Mouse (Mus musculus): ENCODE results near the gene Ssna1. TPM values are rescaled to one million over a fixed set of nuclear protein-coding genes. Genes with fewer than 3 reads are reported as not detected.

Ssna1 gene
- polyA plus RNA-seq, 2 experiments: 135 to 267 TPM

GRCm38 (mm10) chr2:25289651-25290050 is 17.4 kb upstream of the Ssna1 start, which contains the start of gene Lrrc26:
Lrrc26 (plus strand) TSS chr2:25289915.
- Histone ChIP-seq H3K36me3 (ENCODE audit: control insufficient read depth, insufficient read depth, low read length) (peaks cover 16% of the 10 kb centered on the region), H3K9ac (ENCODE audit: low read depth, low read length, severe bottlenecking) (no peak within 1 kb of the TSS), H3K4me2 (replicated peaks; ENCODE audit: low read depth, low read length, severe bottlenecking) (peak within 1 kb of the TSS; percentile 28; the same call in 1 of the 2 replicates), H3K27ac (replicated peaks; ENCODE audit: low read depth, low read length) (no peak within 1 kb of the TSS), H3K9me3 (ENCODE audit: control insufficient read depth, low read length) (no peaks in the 10 kb centered on the region), H3K4me1 (ENCODE audit: control insufficient read depth, insufficient read depth, low read length) (peaks cover 3% of the 10 kb centered on the region; the same call in 1 of the 2 replicates), H3K27me3 (ENCODE audit: control insufficient read depth, insufficient read depth, low read length) (peaks cover 58% of the 10 kb centered on the region), H3K4me3 (replicated peaks; ENCODE audit: low read length) (peak within 1 kb of the TSS; percentile 18)
- 4% methylated on average over 11 of the region's 11 CpGs for WGBS
- ATAC-seq (ENCODE audit: low FRiP score, low read depth) (no peak), DNase-seq (ENCODE audit: low spot score) (no peak)
- TF ChIP-seq POLR2A (IDR thresholded peaks at IDR 0.05; ENCODE audit: borderline replicate concordance, extremely low read depth, insufficient read depth, insufficient read length): no peak

DNA sequence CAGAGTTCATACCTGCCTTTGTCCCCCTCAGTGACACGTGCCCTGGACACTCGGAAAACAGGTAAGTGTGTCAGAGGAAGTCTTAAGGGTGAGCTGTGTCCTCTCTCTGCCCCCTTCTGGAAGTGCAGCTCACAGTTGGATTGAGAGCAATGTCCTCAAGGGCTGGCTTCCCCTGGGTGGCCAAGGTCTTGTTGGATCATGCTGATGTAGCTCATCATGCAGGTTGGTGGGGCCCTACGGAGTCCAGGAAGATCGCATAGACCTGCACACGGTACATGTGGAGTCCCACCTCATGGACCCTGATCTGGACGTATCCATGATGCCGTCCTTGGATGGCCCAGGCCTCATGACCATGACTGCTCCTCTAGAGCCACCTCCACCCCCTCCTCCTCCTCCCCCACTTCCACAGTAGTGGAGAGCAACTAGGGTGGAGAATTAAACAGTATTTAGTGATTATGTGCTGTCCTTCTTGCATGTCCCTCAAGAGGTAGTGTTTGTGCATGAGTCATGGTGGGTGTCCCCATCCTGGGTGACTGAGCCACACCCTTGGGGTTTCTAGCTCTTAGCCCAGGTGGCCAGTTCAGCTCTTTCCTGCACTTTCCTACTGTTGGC is 16.6 kb upstream of the Ssna1 start:
- TF ChIP-seq POLR2A (IDR thresholded peaks at IDR 0.05; ENCODE audit: borderline replicate concordance, extremely low read depth, insufficient read depth, insufficient read length): no peak
- peaks cover 24% of the 10 kb centered on the region for H3K36me3 ChIP-seq (ENCODE audit: control insufficient read depth, insufficient read depth, low read length)
- H3K4me3 ChIP-seq (replicated peaks; ENCODE audit: low read length): no peak overlapping the region
- peaks cover 3% of the 10 kb centered on the region; the same call in 1 of the 2 replicates for H3K4me1 ChIP-seq (ENCODE audit: control insufficient read depth, insufficient read depth, low read length)
- WGBS: 78% methylated on average over 7 of the region's 7 CpGs
- H3K9me3 ChIP-seq (ENCODE audit: control insufficient read depth, low read length): no peaks in the 10 kb centered on the region
- ATAC-seq (ENCODE audit: low FRiP score, low read depth) (no peak), DNase-seq (ENCODE audit: low spot score) (no peak)
- H3K9ac ChIP-seq (ENCODE audit: low read depth, low read length, severe bottlenecking): no peak overlapping the region
- H3K4me2 ChIP-seq (replicated peaks; ENCODE audit: low read depth, low read length, severe bottlenecking): no peak overlapping the region
- no peak overlapping the region for H3K27ac ChIP-seq (replicated peaks; ENCODE audit: low read depth, low read length)
- peaks cover 58% of the 10 kb centered on the region for H3K27me3 ChIP-seq (ENCODE audit: control insufficient read depth, insufficient read depth, low read length)

GRCm38 (mm10) chr2:25287927-25288649 is 15.8 kb upstream of the Ssna1 start, which contains the start of gene Tmem210:
Tmem210 (plus strand) TSS chr2:25288145.
- Histone ChIP-seq H3K9ac (ENCODE audit: low read depth, low read length, severe bottlenecking) (no peak within 1 kb of the TSS), H3K27me3 (ENCODE audit: control insufficient read depth, insufficient read depth, low read length) (peaks cover 55% of the 10 kb centered on the region), H3K4me3 (replicated peaks; ENCODE audit: low read length) (no peak within 1 kb of the TSS), H3K27ac (replicated peaks; ENCODE audit: low read depth, low read length) (no peak within 1 kb of the TSS), H3K4me2 (replicated peaks; ENCODE audit: low read depth, low read length, severe bottlenecking) (no peak within 1 kb of the TSS), H3K9me3 (ENCODE audit: control insufficient read depth, low read length) (no peaks in the 10 kb centered on the region), H3K36me3 (ENCODE audit: control insufficient read depth, insufficient read depth, low read length) (peaks cover 31% of the 10 kb centered on the region), H3K4me1 (ENCODE audit: control insufficient read depth, insufficient read depth, low read length) (peaks cover 3% of the 10 kb centered on the region; the same call in 1 of the 2 replicates)
- DNase-seq (ENCODE audit: low spot score) (no peak), ATAC-seq (ENCODE audit: low FRiP score, low read depth) (no peak)
- TF ChIP-seq POLR2A (IDR thresholded peaks at IDR 0.05; ENCODE audit: borderline replicate concordance, extremely low read depth, insufficient read depth, insufficient read length): no peak
- WGBS: 82% methylated on average over 6 of the region's 6 CpGs

DNA sequence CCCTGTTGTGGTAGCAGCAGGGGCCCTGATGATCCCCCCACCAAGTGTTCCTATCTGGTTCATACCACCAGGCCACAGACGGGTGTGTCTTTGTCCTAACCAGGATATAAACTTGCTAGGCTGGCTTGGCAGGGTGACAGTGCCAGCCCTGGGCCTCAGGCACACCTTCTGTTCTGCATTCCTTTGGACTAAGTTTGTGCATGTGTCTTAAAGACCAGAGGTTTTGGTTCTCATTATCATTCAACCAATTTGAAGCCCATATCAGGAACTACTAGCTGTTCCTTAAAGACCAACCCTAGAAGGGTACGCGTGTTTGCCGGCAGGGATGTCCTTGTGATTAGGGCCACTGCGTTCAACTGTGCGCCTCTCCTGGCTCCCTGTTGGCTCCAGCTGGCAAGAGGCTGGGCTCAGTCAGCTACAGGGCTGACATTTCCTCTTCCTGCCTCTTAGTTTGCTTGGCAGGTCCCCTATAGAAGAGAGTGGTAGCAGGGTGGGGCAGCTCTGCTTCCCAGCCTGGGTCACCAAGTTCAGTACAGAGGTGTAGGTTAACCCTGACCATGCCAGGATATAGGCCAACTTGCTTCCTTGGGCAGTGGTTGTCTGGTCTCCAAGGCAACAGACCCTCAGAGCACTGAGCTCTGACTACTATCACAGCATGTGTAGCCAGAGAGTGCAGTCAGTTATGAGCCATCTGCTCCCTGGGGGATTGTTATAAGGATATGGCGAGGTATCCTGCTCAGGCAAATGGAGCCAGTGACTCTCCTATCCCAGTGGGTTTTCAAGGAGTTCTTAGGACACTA is 14.8 kb upstream of the Ssna1 start:
- Histone ChIP-seq H3K9me3 (ENCODE audit: control insufficient read depth, low read length) (no peaks in the 10 kb centered on the region), H3K27me3 (ENCODE audit: control insufficient read depth, insufficient read depth, low read length) (peaks cover 44% of the 10 kb centered on the region), H3K4me2 (replicated peaks; ENCODE audit: low read depth, low read length, severe bottlenecking) (no peak overlapping the region), H3K4me1 (ENCODE audit: control insufficient read depth, insufficient read depth, low read length) (no peaks in the 10 kb centered on the region), H3K27ac (replicated peaks; ENCODE audit: low read depth, low read length) (no peak overlapping the region), H3K9ac (ENCODE audit: low read depth, low read length, severe bottlenecking) (no peak overlapping the region), H3K4me3 (replicated peaks; ENCODE audit: low read length) (no peak overlapping the region), H3K36me3 (ENCODE audit: control insufficient read depth, insufficient read depth, low read length) (peaks cover 42% of the 10 kb centered on the region)
- WGBS: 54% methylated on average over 7 of the region's 7 CpGs
- ATAC-seq (ENCODE audit: low FRiP score, low read depth): no peak
- no peak for TF ChIP-seq POLR2A (IDR thresholded peaks at IDR 0.05; ENCODE audit: borderline replicate concordance, extremely low read depth, insufficient read depth, insufficient read length)
- peak; percentile 36 for DNase-seq (ENCODE audit: low spot score)

DNA sequence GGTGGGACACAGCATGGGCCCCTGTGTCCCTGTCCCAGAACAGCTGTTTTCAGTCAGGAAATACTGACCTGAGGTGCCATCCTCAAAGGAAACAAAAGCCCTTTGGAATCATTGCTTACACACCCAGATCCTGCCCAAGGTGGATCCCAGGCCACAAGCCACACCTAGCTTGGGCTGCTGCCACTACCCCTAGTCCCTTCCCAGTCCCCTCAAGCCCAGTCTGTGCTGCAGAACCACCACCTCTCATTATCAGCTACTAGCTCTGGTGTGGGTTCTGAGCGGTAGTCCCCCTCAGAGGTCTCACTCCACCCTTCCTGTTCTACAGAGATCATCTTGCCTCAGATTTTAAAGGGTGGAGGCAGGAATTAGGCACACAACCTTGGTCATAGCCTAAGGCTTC is 14.1 kb upstream of the Ssna1 start:
- WGBS: 64% methylated on average over 1 of the region's 1 CpGs
- Histone ChIP-seq H3K36me3 (ENCODE audit: control insufficient read depth, insufficient read depth, low read length) (peaks cover 47% of the 10 kb centered on the region), H3K4me1 (ENCODE audit: control insufficient read depth, insufficient read depth, low read length) (no peaks in the 10 kb centered on the region), H3K27me3 (ENCODE audit: control insufficient read depth, insufficient read depth, low read length) (peaks cover 37% of the 10 kb centered on the region), H3K9ac (ENCODE audit: low read depth, low read length, severe bottlenecking) (no peak overlapping the region), H3K9me3 (ENCODE audit: control insufficient read depth, low read length) (no peaks in the 10 kb centered on the region), H3K4me3 (replicated peaks; ENCODE audit: low read length) (no peak overlapping the region), H3K4me2 (replicated peaks; ENCODE audit: low read depth, low read length, severe bottlenecking) (no peak overlapping the region), H3K27ac (replicated peaks; ENCODE audit: low read depth, low read length) (no peak overlapping the region)
- DNase-seq (ENCODE audit: low spot score) (no peak), ATAC-seq (ENCODE audit: low FRiP score, low read depth) (no peak)
- no peak for TF ChIP-seq POLR2A (IDR thresholded peaks at IDR 0.05; ENCODE audit: borderline replicate concordance, extremely low read depth, insufficient read depth, insufficient read length)

Measured in limb, embryonic 14.5 days (tissue).